Mouse (Mus musculus): ENCODE measurements around the gene Cubn.

Gene Cubn

GRCm38 (mm10) chr2:13527531-13527930 lies 35.9 kb upstream of the Cubn start:
- Histone ChIP-seq H3K27me3 (ENCODE audit: insufficient read depth, low read length) (no peaks in the 10 kb centered on the region), H3K4me1 (replicated peaks; ENCODE audit: low read depth, low read length) (no peaks in the 10 kb centered on the region), H3K9me3 (ENCODE audit: low read length) (no peaks in the 10 kb centered on the region), H3K4me3 (replicated peaks; ENCODE audit: low read length) (no peak overlapping the region), H3K36me3 (ENCODE audit: insufficient read depth, low read length) (no peaks in the 10 kb centered on the region)
- TF ChIP-seq CTCF (conservative IDR thresholded peaks at IDR 0.05; ENCODE audit: low read length), result no peak
- TF ChIP-seq POU5F1 (IDR thresholded peaks at IDR 0.05; ENCODE audit: borderline replicate concordance, low read length), result no peak
- TF ChIP-seq NANOG (IDR thresholded peaks at IDR 0.05; ENCODE audit: borderline replicate concordance, low read length), result no peak

DNA sequence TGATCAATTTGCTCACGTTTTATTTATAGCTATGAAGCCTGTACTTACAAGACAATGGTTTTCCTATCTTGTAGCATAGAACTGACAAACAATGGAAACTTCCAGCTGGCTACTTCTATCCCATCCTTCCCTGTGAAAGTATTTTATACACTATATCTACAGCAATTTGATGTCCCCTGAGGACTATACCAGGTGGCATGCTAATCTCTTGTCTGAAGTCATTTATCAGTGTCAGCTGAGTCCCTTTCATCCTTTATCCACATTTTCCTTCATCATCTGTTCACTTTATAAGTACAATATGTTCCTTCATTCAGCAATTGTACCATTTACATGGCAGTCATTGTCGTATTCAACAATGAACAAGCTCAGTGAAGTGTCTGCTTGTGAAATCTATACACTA lies 35.5 kb upstream of the Cubn start:
- TF ChIP-seq NANOG (IDR thresholded peaks at IDR 0.05; ENCODE audit: borderline replicate concordance, low read length), result no peak
- TF ChIP-seq POU5F1 (IDR thresholded peaks at IDR 0.05; ENCODE audit: borderline replicate concordance, low read length), result no peak
- TF ChIP-seq CTCF (conservative IDR thresholded peaks at IDR 0.05; ENCODE audit: low read length), result no peak

GRCm38 (mm10) chr2:13526205-13526604 lies 34.6 kb upstream of the Cubn start:
- Histone ChIP-seq H3K4me1 (replicated peaks; ENCODE audit: low read depth, low read length) (no peaks in the 10 kb centered on the region), H3K9me3 (ENCODE audit: low read length) (no peaks in the 10 kb centered on the region), H3K36me3 (ENCODE audit: insufficient read depth, low read length) (no peaks in the 10 kb centered on the region), H3K4me3 (replicated peaks; ENCODE audit: low read length) (no peak overlapping the region), H3K27me3 (ENCODE audit: insufficient read depth, low read length) (no peaks in the 10 kb centered on the region)
- TF ChIP-seq CTCF (conservative IDR thresholded peaks at IDR 0.05; ENCODE audit: low read length) (no peak), NANOG (IDR thresholded peaks at IDR 0.05; ENCODE audit: borderline replicate concordance, low read length) (no peak), POU5F1 (IDR thresholded peaks at IDR 0.05; ENCODE audit: borderline replicate concordance, low read length) (no peak)

More for the DNA sequence above, 35.5 kb upstream of the Cubn start:
- H3K9me3 ChIP-seq (ENCODE audit: low read length), result no peaks in the 10 kb centered on the region
- no peak overlapping the region for H3K4me3 ChIP-seq (replicated peaks; ENCODE audit: low read length)
- H3K36me3 ChIP-seq (ENCODE audit: insufficient read depth, low read length), result no peaks in the 10 kb centered on the region
- H3K27me3 ChIP-seq (ENCODE audit: insufficient read depth, low read length), result no peaks in the 10 kb centered on the region
- H3K4me1 ChIP-seq (replicated peaks; ENCODE audit: low read depth, low read length), result no peaks in the 10 kb centered on the region

- no peak overlapping the region for H3K4me3 ChIP-seq (replicated peaks; ENCODE audit: low read length)
- H3K36me3 ChIP-seq (ENCODE audit: insufficient read depth, low read length), result no peaks in the 10 kb centered on the region
- no peaks in the 10 kb centered on the region for H3K27me3 ChIP-seq (ENCODE audit: insufficient read depth, low read length)
- no peaks in the 10 kb centered on the region for H3K9me3 ChIP-seq (ENCODE audit: low read length)
- TF ChIP-seq POU5F1 (IDR thresholded peaks at IDR 0.05; ENCODE audit: borderline replicate concordance, low read length) (no peak), CTCF (conservative IDR thresholded peaks at IDR 0.05; ENCODE audit: low read length) (no peak)
- no peaks in the 10 kb centered on the region for H3K4me1 ChIP-seq (replicated peaks; ENCODE audit: low read depth, low read length)
Measured at GRCm38 (mm10) chr2:13523540-13524456, 32.2 kb upstream of the Cubn start.

GRCm38 (mm10) chr2:13522106-13522505 lies 30.5 kb upstream of the Cubn start:
- no peak for TF ChIP-seq POU5F1 (IDR thresholded peaks at IDR 0.05; ENCODE audit: borderline replicate concordance, low read length)
- TF ChIP-seq NANOG (IDR thresholded peaks at IDR 0.05; ENCODE audit: borderline replicate concordance, low read length), result no peak
- no peak for TF ChIP-seq CTCF (conservative IDR thresholded peaks at IDR 0.05; ENCODE audit: low read length)
- Histone ChIP-seq H3K27me3 (ENCODE audit: insufficient read depth, low read length) (no peaks in the 10 kb centered on the region), H3K4me1 (replicated peaks; ENCODE audit: low read depth, low read length) (no peaks in the 10 kb centered on the region), H3K36me3 (ENCODE audit: insufficient read depth, low read length) (no peaks in the 10 kb centered on the region), H3K4me3 (replicated peaks; ENCODE audit: low read length) (no peak overlapping the region), H3K9me3 (ENCODE audit: low read length) (no peaks in the 10 kb centered on the region)

DNA sequence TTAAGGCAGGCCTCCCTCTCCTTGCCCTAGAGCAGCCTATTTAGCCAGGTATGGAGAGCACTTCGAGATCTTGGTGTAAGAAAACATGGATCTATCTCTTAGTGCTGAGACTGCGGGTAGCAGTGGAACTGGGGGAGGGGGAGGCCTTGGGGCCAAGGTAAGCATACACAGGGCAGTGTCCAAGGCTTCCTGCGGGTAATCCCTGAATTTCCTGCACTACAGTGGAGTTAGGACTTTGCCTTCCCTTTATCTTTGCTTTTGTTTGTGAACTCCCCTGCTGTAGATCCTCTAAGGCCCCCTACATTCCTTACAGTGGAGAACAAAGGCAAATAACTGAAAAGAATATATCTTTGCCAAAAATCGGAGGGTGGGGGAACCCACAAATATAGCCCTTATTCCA lies 23.3 kb upstream of the Cubn start:
- H3K36me3 ChIP-seq (ENCODE audit: insufficient read depth, low read length), result no peaks in the 10 kb centered on the region
- no peaks in the 10 kb centered on the region for H3K9me3 ChIP-seq (ENCODE audit: low read length)
- TF ChIP-seq POU5F1 (IDR thresholded peaks at IDR 0.05; ENCODE audit: borderline replicate concordance, low read length) (no peak), NANOG (IDR thresholded peaks at IDR 0.05; ENCODE audit: borderline replicate concordance, low read length) (no peak), CTCF (conservative IDR thresholded peaks at IDR 0.05; ENCODE audit: low read length) (no peak)
- H3K4me3 ChIP-seq (replicated peaks; ENCODE audit: low read length), result no peak overlapping the region
- H3K4me1 ChIP-seq (replicated peaks; ENCODE audit: low read depth, low read length), result no peaks in the 10 kb centered on the region
- no peaks in the 10 kb centered on the region for H3K27me3 ChIP-seq (ENCODE audit: insufficient read depth, low read length)

DNA sequence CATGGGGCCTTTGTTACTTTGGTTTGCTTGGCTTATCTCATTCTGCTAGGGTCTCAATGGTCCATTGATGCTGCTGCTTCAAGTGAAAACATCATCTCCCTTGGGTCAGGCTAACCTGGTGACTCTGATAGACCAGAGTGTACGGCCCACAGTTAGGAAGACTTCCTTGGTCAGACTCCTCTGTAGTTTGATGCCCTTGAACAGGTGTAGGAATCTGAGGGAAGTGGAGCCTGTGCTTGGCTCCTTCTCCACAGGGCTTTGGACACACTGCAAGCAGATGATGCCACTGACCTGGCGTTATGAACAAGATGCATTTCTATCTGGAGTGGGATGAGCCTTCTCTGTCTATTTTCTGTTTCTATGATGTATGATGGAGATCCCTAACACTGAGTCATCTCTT lies 11.1 kb upstream of the Cubn start:
- no peak for TF ChIP-seq POU5F1 (IDR thresholded peaks at IDR 0.05; ENCODE audit: borderline replicate concordance, low read length)
- no peak for TF ChIP-seq CTCF (conservative IDR thresholded peaks at IDR 0.05; ENCODE audit: low read length)
- TF ChIP-seq NANOG (IDR thresholded peaks at IDR 0.05; ENCODE audit: borderline replicate concordance, low read length), result no peak

DNA sequence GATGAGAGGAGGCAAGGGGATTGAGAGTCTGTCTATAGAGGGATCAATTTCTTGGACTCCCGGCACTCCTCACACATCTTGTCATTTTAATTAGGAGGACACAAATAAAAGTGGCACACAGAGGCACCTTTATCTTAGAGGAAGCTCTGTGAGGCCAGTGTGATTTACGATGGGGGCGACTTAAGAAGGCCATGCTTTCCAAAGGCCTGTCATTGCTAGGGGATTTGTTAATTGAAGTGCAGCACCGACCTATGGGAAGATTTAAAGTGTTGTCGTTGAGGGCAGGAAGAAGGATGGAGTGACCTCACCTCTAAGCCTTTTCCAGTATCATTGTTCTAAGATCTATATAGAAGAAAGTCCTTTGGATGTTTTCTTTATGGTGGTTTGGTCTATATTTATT lies 9.9 kb upstream of the Cubn start:
- no peaks in the 10 kb centered on the region for H3K4me1 ChIP-seq (replicated peaks; ENCODE audit: low read depth, low read length)
- H3K36me3 ChIP-seq (ENCODE audit: insufficient read depth, low read length), result no peaks in the 10 kb centered on the region
- H3K4me3 ChIP-seq (replicated peaks; ENCODE audit: low read length), result no peak overlapping the region
- no peaks in the 10 kb centered on the region for H3K27me3 ChIP-seq (ENCODE audit: insufficient read depth, low read length)
- H3K9me3 ChIP-seq (ENCODE audit: low read length), result no peaks in the 10 kb centered on the region
- TF ChIP-seq CTCF (conservative IDR thresholded peaks at IDR 0.05; ENCODE audit: low read length) (no peak), POU5F1 (IDR thresholded peaks at IDR 0.05; ENCODE audit: borderline replicate concordance, low read length) (no peak), NANOG (IDR thresholded peaks at IDR 0.05; ENCODE audit: borderline replicate concordance, low read length) (no peak)

More for the DNA sequence above, 11.1 kb upstream of the Cubn start:
- H3K27me3 ChIP-seq (ENCODE audit: insufficient read depth, low read length), result no peaks in the 10 kb centered on the region
- no peaks in the 10 kb centered on the region for H3K9me3 ChIP-seq (ENCODE audit: low read length)
- H3K4me1 ChIP-seq (replicated peaks; ENCODE audit: low read depth, low read length), result peaks cover 3% of the 10 kb centered on the region
- no peak overlapping the region for H3K4me3 ChIP-seq (replicated peaks; ENCODE audit: low read length)
- H3K36me3 ChIP-seq (ENCODE audit: insufficient read depth, low read length), result no peaks in the 10 kb centered on the region
